Mouse (Mus musculus): ENCODE measurements around the gene Tmem108. TPM values are rescaled to one million over a fixed set of nuclear protein-coding genes. Genes with fewer than 3 reads are reported as not detected.

Tmem108 gene
- total RNA-seq, 2 experiments from 2014 or later: 50.2 to 54.2 TPM

DNA sequence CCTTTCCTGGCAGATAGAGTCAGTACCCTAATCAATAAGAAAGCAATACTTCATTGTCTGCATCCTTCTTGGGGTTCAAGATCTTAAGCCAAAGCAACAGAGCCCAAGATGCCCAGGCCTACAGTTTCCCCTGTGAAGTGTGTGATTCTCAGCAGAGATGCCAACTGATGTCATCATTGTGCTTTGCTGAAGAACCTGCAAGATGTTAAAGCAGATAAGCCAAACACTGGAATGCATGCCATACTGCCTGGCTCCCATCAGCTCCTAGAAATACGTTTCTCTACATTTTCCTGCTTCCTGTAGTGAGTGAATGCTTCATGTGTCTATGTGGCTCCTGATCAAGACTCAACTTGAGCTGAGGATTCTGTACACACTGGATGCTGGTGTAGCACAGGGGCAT is 122.2 kb downstream of the Tmem108 start:
- no peak for DNase-seq (ENCODE audit: low spot score in 2 of 2)

DNA sequence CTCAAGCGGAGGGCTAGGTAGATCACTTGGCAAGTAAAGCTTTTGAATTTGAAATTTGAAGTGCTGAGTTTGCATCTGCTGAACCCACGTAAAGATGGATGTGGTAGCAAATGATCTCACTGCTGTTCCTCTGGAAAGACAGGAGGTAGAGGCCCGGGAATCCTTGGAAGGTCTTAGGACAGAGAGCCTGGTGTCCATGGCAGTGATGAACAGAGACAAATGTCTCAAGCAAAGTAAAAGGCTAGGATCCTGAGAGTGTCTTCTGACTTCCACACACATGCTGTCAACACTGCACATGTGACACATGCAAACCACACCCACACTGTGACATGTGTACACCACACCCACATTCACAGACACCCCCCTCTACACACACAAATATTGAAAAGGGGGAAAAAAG is 124.2 kb downstream of the Tmem108 start:
- DNase-seq (ENCODE audit: low spot score in 2 of 2): no peak

DNA sequence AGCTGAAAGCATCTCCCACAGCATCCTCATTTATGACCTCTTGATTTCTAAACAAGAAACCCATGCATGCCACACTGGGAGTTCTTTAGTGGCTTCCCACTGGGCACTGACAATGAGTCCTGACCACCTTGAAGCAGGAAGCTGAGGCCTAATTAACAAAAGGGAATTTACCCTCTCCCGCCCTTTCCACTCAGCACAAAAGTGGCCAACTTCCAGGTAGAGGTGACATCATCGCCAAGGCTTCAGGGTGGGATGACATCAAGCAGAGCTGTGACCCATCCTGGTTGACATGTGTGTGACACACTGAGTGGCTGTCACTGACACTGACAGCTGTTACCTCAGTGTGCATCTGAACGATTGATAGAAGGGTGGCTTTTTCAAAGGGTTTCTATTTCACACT is 124.8 kb downstream of the Tmem108 start:
- no peak for DNase-seq (ENCODE audit: low spot score in 2 of 2)

DNA sequence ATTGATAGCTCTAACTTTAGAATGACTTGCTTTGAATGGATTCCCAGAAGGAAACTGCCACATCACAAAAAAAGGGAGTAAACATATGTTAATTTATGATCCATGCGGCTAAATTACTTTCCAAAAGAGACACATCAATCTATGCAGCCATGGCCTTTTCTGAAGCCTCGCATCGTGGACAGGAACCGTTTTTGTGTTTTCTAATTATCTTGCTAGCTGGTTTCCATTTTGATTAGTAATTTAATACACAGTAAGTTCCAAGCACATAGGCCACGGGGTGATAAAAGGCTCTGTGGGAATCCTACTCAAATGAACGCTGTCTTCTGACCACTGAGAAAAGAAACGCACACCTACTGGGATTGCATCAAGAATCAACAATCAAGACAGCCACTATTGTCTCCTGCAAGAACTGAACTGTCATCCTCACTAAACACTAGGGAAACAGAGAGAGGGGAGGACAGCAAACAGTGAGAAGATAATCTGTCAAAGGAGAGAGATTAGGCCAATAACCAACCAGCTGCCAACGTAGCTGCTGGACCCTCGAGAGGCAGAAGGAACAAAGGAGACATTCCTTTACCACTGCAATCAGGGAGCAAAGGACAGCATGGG is 132.7 kb downstream of the Tmem108 start:
- DNase-seq (ENCODE audit: low spot score in 2 of 2): no peak

DNA sequence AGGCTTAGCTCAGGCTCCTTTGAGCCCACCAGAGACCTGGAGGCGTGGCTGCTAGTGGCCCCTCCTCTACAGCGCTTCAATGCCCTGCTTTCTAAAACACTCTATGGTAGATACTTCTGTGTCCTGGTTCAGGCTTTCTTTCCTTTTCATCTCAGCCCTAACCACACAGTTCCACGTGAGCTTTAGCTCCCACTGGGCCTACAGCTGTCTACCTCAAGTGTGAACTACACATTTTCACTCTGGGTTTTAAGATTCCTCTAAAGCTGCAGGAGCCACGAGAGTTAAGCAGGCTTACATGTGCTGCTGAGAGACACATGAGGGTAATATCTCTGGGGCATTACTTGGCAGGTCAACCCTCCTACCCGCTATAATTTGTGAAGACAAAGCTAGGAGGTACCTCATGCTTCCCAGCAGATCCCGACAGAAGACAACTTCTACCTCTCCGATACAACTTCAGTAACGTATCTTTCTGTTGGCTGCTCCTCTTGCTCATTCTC is 134.2 kb downstream of the Tmem108 start:
- DNase-seq (ENCODE audit: low spot score in 2 of 2): no peak

DNA sequence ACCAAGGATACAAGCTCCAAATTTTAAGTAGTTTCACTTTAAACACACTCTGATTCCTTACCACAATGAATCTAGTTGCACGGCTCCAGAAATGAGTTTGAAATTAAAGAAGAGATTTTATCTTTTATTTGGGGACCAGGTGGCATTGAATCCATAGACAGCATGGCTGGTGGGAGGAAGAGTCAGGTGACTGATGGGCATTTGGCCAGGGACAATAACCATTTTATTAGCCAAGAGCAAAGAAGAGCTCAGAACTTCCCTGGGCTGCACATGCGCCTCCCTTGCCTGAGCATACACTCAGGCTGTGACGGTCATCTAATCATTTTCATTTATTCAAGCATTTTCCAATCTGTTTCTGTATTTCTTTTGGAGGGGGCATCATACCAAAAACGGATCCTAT is 135.5 kb downstream of the Tmem108 start:
- DNase-seq (ENCODE audit: low spot score in 2 of 2): peak in 1 of 2 experiments; percentile 57

DNA sequence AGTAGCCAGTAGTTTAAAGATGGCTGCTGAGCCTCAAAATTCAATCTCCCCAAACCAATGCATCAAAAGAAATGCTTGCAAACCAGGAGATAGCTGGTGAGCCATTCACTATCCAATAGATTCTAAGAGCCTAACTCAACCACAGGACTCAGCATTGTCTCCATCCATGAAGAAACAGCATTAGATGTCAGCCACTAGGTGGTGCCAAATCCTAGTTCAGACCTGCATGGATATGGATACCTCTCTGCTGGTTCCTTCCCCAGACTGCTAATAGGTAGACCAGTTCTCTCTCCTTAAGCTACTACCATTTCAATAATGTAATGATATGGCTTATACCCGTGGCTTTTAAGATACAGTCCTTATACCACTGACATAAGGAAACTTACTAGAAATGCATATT is 137.0 kb downstream of the Tmem108 start:
- DNase-seq (ENCODE audit: low spot score in 2 of 2): peak; percentile 71 to 88

DNA sequence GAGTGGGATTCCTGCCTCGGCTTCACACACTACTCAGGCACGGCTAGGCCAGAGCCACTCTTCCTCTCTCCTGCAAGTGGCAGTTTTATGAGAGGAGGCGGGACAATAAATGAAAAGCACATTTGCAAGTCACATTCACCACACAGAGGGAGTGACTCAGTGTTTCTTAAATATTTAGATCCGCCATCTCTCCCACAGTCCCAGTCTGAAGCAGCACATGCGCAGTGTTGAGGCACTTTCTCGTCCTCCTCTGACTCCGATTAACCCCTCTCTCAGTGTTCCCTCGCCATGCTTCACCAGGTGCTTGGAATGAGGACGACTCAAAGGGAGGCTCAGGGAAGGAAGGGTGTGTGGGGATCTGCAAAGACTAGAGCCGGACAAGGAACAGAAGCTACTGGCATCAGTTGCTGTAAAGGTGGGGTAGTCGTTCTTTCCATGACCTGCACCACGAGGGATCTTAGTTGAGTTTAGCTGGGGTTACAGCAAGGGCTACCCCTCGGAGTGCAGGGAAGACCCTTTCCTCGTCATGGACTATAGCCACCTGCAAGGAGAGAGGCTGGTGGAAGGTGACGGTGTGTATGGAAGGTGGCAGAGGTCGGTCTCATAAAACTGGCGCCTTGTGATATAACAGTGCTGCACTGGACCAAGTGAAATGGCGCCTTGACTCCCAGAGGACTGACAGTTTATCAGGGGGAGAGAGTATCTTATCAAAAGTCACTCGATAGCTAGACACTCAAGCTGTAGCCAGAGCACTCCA is 137.9 kb downstream of the Tmem108 start:
- DNase-seq (ENCODE audit: low spot score in 2 of 2): no peak

DNA sequence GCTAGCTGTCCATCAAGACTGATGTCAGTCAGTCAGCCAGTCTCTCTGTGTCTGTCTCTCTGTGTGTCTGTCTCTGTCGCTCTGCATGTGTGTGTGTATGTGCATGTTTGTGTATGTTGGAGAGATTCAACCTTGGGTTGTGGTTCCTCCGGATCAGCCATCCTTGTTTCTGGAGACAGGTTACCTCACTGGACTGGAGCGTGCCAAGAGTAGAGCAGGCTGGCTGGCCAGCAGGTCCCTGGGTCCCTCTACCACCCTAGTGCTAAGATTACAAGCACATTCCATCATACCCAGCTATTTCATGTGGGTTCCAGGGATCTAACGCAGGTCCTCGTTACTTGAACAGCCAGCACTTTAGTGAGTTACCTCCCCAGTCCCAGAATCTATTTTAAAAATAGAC is 138.6 kb downstream of the Tmem108 start:
- no peak for DNase-seq (ENCODE audit: low spot score in 2 of 2)

DNA sequence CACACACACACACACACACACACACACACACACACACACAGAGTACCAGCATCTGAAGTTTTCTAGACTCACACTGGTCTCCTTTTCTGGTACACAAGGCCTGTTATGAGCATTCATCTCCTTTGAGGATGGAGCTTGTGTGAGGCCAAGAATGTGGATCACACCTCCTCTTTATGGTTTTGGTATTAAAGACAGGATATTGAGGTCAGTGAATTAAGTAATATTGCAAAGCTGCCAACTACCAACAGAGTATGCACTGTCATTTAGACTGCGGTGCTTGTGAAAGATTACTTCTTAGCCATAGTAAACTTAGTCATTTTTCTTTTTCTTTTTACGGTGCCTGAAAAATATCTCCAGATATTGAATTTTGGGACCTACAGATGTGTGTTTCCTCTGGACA is 139.8 kb downstream of the Tmem108 start:
- no peak for DNase-seq (ENCODE audit: low spot score in 2 of 2)

DNA sequence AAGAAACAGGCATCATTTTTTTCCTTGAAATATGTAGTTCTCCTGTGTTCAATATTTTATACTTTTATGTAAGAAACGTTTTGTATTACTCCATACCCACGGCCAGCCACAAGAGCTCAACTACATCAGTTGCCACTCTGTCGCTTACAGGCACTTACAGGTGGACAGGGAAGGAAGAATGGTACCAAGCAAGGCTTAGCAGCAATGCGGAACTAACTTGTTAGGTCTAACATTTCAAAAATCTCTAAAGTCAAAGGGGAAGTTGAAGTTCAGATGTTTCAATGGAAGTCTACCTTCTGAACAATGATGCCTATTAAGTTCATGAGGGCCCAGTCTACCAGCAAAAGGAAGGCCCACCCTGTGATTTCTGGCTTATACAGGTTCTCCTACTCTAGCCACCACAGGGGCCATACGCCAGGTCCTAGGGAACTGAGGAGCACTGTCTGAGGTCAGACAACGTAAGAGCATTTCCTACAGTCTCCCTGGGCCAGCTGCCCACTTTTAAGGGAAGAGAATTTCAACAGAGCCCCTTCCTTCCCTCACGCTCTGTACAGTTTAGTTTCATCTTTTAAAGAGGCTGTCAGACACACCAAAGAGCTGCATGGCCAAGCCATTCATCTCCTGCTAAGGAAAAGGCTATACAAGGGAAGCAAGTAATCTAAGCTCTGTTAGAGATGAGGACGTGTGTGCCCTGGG is 141.0 kb downstream of the Tmem108 start:
- DNase-seq (ENCODE audit: low spot score in 2 of 2): no peak

DNA sequence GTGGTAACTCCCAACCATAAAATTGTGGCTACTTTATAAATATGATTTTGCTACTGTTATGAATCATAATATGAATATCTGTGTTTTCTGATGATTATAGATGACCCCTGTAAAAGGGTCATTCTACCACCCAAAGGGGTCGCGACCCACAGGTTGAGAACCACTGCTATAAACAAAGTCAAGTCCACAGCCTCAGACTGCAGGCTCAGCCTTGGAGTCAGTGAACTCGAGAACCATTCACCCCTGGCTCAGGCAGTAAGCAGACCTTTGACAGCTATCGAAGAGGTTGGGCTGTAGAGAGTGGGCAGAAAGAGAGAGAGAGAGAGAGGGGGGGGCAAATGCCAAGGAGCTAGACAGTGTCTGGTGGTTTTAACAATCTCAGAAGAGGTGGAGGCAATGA is 147.4 kb downstream of the Tmem108 start:
- DNase-seq (ENCODE audit: low spot score in 2 of 2): no peak

DNA sequence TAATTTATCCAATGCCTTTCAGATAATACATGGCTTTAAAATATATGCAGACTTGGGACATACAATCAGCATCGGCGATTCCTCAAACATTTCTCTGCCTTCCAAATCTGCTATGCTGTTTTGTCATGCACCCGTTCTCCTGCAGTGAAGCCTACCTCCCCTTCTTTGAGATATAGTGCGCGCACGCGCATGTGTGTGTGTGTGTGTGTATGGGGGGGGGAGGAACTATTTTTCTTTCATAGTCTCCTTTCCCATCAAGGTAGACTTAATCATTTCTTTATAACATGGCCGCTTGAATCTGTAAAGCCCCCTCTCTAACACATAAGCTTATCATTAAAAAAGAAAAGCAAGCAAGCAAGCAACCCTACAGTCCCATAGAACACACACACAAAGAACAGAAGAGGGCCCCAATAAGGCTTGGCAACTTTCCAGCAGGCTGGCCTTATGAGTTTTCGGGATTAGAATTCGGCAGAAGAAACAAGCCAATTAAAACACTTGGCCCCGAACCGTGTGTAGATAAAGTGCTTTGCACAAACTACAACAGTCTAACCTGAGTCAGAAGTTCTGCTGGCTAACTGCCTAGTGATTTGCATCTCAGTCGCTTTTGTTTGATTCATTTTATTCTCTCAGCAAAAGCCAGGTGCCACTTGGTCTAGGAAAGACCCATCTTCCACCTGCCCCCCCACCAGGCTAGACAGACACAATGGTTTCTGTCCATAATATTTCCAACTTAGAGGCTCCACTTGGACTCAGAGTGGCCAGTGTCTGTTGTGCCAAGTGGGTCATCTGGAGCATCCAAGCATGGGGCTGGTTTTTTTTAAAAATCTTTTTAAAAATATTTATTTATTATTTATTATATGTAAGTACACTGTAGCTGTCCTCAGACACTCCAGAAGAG is 153.2 kb downstream of the Tmem108 start:
- no peak for DNase-seq (ENCODE audit: low spot score in 2 of 2)

DNA sequence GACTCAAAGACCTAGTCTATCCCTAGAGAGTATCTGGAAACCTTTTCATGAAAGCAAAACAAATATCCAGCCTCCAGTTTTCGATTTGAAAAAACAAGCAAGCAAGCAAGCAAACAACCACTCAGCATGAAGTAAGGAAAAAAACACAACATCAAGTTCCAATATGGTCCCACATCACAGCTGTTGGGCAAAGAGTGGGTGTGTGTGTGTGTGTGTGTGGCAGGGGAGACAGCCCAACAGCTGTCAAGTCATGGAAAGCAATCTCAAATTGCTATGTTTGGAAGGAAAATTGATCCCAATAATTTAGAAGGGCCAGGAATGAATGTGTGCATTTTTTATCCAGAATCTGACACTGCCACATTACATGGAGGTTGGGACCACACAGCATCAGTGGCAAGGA is 155.6 kb downstream of the Tmem108 start:
- DNase-seq (ENCODE audit: low spot score in 2 of 2): no peak

DNA sequence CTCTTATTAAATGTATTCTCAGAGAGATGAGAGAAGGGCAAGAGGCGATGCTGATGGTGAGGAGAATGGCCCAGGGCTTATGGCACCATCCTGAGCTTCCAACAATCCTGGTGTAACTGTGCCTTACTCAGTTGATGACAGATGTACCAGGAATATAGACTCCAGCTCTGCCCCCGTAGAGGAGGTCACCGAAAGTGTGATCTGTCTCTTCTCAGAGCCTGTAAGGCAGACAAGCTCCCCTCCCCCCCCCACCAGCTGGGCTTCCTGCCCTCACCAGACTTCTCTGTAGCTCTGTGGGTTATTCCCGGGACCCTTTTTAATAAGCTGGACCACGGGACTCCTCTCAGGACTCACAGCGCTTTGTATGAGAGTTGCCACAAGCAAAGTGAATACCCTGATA is 157.8 kb downstream of the Tmem108 start:
- DNase-seq (ENCODE audit: low spot score in 2 of 2): no peak

DNA sequence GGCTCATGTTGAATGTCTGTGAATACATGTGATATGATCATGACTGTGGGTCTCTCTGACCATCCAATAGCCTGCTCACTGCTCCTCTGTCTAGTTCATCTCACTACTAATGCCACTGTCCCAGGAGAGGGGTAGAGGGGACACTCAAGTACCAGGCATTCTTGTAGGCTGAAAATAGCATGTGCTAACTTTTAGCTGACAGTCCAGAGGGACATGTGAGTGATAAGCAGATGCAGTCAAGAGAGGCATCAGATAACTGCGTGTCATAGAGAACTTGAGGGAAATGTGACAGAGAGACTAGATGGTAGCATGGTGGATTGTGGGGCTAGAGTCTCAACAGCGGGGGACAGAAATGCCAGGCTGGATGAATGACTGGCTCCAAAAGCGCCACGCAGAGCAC is 159.8 kb downstream of the Tmem108 start:
- DNase-seq (ENCODE audit: low spot score in 2 of 2): no peak

DNA sequence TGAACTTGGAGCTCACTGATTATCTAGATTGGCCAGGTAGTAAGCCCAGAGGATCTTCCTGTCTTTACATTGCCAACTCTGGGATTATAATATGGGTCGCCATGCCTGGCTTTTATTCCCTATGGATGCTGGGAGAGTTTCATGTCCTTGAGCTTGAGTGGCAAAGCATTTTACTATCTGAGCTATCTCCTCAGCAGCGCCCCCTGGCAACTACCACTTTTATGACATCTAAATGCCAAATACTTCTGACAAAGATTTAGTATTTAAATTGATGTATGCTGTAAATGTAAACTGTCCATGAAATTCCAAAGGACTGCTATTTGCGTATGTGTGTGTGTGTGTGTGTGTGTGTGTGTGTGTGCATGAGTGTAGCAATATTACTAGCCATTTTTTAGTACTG is 160.8 kb downstream of the Tmem108 start:
- no peak for DNase-seq (ENCODE audit: low spot score in 2 of 2)

DNA sequence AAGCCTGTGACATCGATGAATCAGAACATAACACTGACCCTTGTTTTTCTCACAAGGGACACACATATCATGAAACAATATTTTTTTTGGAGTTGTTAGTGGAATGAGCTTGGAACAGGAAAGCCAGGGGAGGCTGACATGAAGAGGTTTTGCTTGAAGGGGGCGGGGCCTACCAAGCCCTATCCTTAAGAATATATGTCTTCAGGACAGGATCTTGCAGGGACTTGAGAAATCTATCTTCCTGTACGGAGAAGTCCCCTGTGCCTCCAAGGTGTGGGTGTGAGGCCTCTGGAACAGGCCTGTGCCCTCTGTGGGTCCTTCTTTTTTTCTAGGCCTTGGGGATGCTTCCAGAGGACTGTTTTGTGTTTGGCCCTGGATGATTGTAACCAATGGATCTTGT is 161.7 kb downstream of the Tmem108 start:
- no peak for DNase-seq (ENCODE audit: low spot score in 2 of 2)

DNA sequence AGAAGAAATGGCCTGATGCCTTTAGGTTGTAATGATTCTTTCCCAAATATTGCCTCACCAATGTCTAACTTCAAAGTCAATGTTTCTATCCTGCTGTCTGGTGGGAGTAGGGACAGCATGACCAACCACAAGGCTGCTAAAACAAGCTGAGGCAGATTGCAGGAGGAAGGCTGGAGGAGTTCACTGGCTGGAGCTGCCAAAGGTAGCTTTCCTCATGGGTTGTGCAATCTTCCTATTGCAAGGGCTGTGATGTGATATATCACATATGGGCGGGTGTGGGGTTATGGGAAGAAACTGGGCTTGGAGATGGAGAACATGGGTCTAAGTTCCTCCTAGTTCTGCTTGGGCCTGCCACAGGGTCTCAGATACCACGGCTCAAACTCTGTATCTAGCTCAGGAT is 163.8 kb downstream of the Tmem108 start:
- DNase-seq (ENCODE audit: low spot score in 2 of 2): no peak

DNA sequence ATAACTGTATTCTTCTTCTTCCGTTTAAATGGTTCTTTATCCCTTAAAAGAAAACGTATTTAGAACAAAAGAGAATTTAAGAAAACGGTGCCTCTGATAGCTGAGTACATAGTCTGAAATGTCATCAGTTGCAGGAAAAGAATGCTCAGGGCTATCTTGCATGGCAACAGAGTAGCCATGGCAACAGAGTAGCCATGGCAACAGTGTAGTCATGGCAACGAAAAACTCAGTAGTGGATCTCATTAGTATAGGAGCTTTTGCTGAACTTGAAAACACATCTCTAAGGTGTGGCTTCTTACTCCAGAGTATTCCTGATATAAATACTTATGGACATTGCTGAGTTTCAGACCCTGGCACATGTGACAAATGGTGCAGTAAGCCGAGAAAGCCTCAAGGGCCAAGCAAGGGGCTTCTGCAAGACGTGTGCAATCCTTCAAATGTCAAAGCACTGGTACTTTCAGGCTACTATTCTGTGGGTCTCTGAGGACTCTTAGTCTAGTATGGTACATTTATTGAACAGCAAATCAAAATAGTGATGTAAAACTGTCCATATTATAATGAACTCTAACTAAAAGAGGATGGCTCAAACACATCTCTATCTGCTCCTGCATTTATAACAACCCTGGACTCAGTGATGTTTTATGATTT is 166.3 kb downstream of the Tmem108 start:
- peak in 1 of 2 experiments; percentile 82 for DNase-seq (ENCODE audit: low spot score in 2 of 2)
